Mouse (Mus musculus) limb, embryonic 14.5 days (tissue): ENCODE measurements at regions not wholly inside any gene's neighbourhood (a gene's known extent, or its start where the extent isn't known, plus 50 kb on each side); places are given as distances from the start of the nearest gene placed in this dataset.
A peak's percentile ranks its signal among the peaks of the same experiment; 100 is the strongest.

Experiments
- ATAC-seq: fragments of 200-750 bp; cut with Nextera tagmentation; 2 replicates; pipeline ENCODE4 v1.8.0; 2017; ENCODE audit warnings: low read depth, moderate number of reproducible peaks, moderate TSS enrichment; ENCODE audit not compliant: low FRiP score
- DNase-seq: peaks from one replicate; pipeline ENCODE4 v3.0.0-alpha.2; 2015; ENCODE audit warnings: low spot score
- H3K27ac ChIP-seq: fragments of 300-500 bp; sonication (generic); replicated peaks from 2 replicates; pipeline ENCODE4 v1.5.1; 2014; ENCODE audit warnings: low read depth, mild to moderate bottlenecking, low read length, moderate library complexity, mixed read lengths
- H3K27me3 ChIP-seq: fragments of 300-500 bp; sonication (generic); 2 replicates; pipeline ENCODE4 v1.6.1; 2014; ENCODE audit warnings: low read length, mixed read lengths; ENCODE audit not compliant: control insufficient read depth, insufficient read depth
- H3K36me3 ChIP-seq: fragments of 300-500 bp; sonication (generic); 2 replicates; pipeline ENCODE4 v1.6.1; 2014; ENCODE audit warnings: mild to moderate bottlenecking, low read length, moderate library complexity, mixed read lengths; ENCODE audit not compliant: control insufficient read depth, insufficient read depth
- H3K4me1 ChIP-seq: fragments of 300-500 bp; sonication (generic); 2 replicates; pipeline ENCODE4 v1.6.1; 2014; ENCODE audit warnings: antibody characterized with exemption, low read length, mixed read lengths; ENCODE audit not compliant: control insufficient read depth, insufficient read depth
- H3K4me2 ChIP-seq: fragments of 300-500 bp; sonication (generic); replicated peaks from 2 replicates; pipeline ENCODE4 v1.6.1; 2014; ENCODE audit warnings: low read depth, mild to moderate bottlenecking, low read length, moderate library complexity; ENCODE audit not compliant: severe bottlenecking
- H3K4me3 ChIP-seq: fragments of 300-500 bp; sonication (generic); replicated peaks from 2 replicates; pipeline ENCODE4 v1.5.1; 2014; ENCODE audit warnings: low read length
- H3K9ac ChIP-seq: fragments of 300-500 bp; sonication (generic); 2 replicates; pipeline ENCODE4 v1.6.1; 2014; ENCODE audit warnings: mild to moderate bottlenecking, low read depth, low read length, moderate library complexity; ENCODE audit not compliant: severe bottlenecking
- H3K9me3 ChIP-seq: fragments of 300-500 bp; sonication (generic); 2 replicates; pipeline ENCODE4 v1.6.1; 2016; ENCODE audit warnings: low read length; ENCODE audit not compliant: control insufficient read depth
- POLR2A ChIP-seq: fragments of 200-500 bp; IDR thresholded peaks from 2 replicates; pipeline ENCODE4 v1.8.0; 2012; ENCODE audit warnings: inconsistent platforms, mild to moderate bottlenecking, moderate library complexity, borderline replicate concordance; ENCODE audit not compliant: insufficient read depth, insufficient read length; ENCODE audit errors: extremely low read depth
- WGBS: fragments of 180-500 bp; shearing (Covaris S2); extraction: QIAGEN DNeasy Blood & Tissue Kit; methylation state at CpG from one replicate; pipeline ENCODE4 v1.1.7; 2014; 5-methylcytosine and 5-hydroxymethylcytosine counted together

DNA sequence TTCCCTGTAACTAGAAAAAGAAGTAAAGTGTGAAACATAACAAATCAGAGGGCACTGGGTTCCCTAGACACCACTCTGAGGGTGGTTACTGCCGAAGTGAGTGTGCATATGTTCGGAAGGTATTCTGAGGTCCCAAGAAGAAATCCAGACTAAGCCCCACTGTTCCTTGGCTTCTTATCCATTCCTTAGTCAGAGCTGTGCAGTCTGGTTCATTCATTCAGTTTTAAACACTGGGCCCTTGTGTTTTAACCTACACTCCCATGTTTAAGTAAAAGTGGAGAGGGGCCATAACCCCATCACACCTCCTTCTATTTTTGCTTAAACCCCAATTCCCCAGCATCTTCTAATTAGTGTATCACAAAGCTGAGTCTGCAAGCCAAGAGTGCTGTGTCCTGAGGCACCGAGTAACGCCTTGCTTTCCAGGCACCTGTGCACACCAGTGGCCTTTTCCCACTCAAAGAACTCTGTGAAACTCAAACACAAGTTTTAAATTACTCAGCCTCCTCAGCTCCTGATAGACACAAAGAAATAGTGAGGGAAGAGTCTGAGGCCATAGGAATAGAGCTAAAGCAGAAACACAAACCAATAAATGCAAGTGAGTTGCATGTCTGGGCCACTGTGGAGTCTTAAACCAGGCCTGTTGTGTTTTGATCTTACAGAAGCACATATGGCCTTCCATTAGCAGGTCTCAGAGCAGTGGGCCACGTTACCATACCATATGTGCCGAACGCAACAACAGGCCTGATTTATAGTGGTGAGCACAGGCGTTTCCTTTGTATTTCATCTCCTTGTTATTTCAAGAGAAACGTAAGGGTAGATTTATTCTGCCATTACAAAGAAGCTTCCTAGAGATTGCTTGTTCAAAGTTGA, 119.8 kb downstream of the Psat1 start:
- Histone ChIP-seq H3K4me2 (no peak overlapping the region), H3K36me3 (no peaks in the 10 kb centered on the region), H3K27ac (peak overlapping the region; percentile 35; the same call in 1 of the 2 replicates), H3K4me1 (peaks cover 24% of the 10 kb centered on the region), H3K9me3 (no peaks in the 10 kb centered on the region), H3K4me3 (no peak overlapping the region), H3K9ac (no peak overlapping the region), H3K27me3 (no peaks in the 10 kb centered on the region)
- ATAC-seq (peak; percentile 86), DNase-seq (peak; percentile 71)
- WGBS, result 26% methylated on average over 9 of the region's 9 CpGs
- TF ChIP-seq POLR2A, result no peak

DNA sequence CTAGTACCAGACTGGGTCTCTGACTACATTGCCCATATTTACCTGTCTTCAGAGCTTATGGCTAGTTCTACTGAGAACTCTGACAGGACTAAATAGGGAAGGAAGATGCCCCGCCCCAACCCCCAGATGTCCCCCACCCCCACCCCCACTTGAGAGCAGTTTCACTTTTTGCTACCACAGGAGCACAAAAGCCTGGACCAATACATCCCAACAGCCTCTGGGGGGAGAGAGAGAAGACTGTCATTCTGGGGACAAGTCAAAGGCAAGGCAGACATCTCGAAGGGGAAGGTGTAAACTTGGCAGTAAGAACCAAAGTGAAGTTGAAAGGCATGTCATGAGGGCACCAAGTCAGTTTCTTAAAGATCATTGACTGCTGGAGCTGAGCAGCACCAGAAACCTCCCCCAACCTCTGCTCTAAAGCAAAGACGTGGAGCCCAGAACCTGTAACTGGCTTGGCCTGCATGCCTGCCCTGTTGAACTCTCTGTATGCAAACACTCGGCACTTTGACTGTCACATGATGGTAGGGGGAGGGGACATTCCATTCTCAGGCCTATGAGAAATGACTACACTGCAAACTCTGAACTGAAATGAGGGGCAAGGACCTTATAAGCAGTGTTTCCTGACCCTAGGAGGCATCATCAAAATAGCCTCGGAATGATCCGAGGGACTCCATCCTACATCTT, 123.3 kb downstream of the Psat1 start:
- ATAC-seq, result no peak
- Histone ChIP-seq H3K4me1 (peaks cover 16% of the 10 kb centered on the region), H3K27me3 (no peaks in the 10 kb centered on the region), H3K27ac (no peak overlapping the region), H3K4me3 (no peak overlapping the region), H3K36me3 (no peaks in the 10 kb centered on the region), H3K4me2 (no peak overlapping the region), H3K9me3 (no peaks in the 10 kb centered on the region), H3K9ac (no peak overlapping the region)
- WGBS, result 75% methylated on average over 6 of the region's 6 CpGs
- no peak for TF ChIP-seq POLR2A
- DNase-seq, result no peak

DNA sequence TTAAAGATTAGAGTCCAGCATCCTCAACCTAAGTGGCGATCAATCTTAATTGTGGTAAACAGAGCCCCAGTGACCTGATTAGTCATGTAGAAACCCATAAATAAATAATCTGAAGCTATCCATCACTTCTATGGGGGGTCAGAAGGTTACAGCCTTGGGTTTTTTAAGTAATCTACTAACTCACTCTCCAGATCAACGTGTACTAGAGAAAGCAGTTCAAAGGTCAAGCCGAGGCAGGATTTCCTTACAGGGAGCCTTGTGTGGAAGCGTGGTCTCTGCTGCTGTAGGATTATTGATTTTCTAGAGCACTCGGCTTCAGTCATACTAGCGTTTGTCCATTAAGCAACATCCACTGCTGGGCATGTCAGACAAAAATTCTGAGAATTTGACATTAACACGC, 127.1 kb downstream of the Psat1 start:
- DNase-seq (no peak), ATAC-seq (no peak)
- no peaks in the 10 kb centered on the region for H3K9me3 ChIP-seq
- H3K27ac ChIP-seq, result no peak overlapping the region
- H3K4me3 ChIP-seq, result no peak overlapping the region
- no peak overlapping the region for H3K9ac ChIP-seq
- no peak for TF ChIP-seq POLR2A
- no peaks in the 10 kb centered on the region for H3K4me1 ChIP-seq
- H3K27me3 ChIP-seq, result no peaks in the 10 kb centered on the region
- H3K4me2 ChIP-seq, result no peak overlapping the region
- WGBS, result 31% methylated on average over 7 of the region's 7 CpGs
- H3K36me3 ChIP-seq, result no peaks in the 10 kb centered on the region

DNA sequence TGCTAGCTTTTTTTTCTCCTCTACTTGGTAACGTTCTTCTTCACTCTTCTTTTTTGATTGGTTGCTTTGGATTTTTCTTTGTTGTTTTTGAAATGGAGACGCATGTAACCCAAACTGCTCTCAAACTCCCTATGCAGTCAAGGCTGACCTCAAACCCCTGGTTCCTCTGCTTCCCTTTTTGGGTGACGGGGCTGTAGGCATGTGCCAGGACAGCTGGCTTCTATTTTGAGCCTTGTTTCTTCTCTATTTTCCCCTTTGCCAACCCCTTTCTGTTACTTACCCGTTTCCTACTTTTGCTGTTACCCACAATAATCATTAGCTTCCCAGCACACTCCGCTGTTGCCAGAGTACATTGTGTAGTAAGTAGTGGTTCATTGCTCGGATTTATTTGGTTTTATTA, 132.0 kb downstream of the Psat1 start:
- H3K27me3 ChIP-seq, result no peaks in the 10 kb centered on the region
- H3K4me3 ChIP-seq, result no peak overlapping the region
- H3K4me2 ChIP-seq, result no peak overlapping the region
- no peaks in the 10 kb centered on the region for H3K36me3 ChIP-seq
- no peak for ATAC-seq
- H3K9me3 ChIP-seq, result no peaks in the 10 kb centered on the region
- no peak overlapping the region for H3K27ac ChIP-seq
- DNase-seq, result no peak
- WGBS, result 65% methylated on average over 6 of the region's 6 CpGs
- no peak overlapping the region for H3K9ac ChIP-seq
- TF ChIP-seq POLR2A, result no peak
- no peaks in the 10 kb centered on the region for H3K4me1 ChIP-seq

DNA sequence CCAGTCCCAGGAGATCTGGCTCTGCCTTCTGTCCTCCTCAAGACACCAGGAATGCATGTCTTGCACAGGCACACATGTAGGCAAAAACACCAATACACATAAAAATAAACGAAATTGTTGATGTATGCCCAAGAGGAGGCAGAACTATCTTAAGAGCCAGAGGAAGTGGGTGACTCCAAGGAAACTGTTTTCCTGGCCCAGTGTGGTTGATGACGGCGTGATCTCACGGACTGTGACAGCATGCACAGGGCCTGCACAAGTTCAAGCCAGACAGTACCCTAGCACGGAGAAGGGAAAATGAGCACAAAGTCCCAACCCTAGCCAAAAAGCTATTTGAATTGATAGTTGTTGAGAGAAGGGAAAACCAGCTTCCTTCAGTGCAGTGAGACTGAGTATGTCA, 138.1 kb downstream of the Psat1 start:
- Histone ChIP-seq H3K27ac (no peak overlapping the region), H3K4me3 (no peak overlapping the region), H3K4me1 (no peaks in the 10 kb centered on the region), H3K4me2 (no peak overlapping the region), H3K27me3 (no peaks in the 10 kb centered on the region), H3K9ac (no peak overlapping the region), H3K9me3 (no peaks in the 10 kb centered on the region), H3K36me3 (no peaks in the 10 kb centered on the region)
- ATAC-seq (no peak), DNase-seq (no peak)
- TF ChIP-seq POLR2A, result no peak
- 91% methylated on average over 5 of the region's 5 CpGs for WGBS
